Mouse (Mus musculus) hindbrain, embryonic 13.5 days (tissue): ENCODE results near the gene Rhbdl1. TPM values are rescaled to one million over a fixed set of nuclear protein-coding genes. Genes with fewer than 3 reads are reported as not detected.
"Not testable (repeated sequence)": the region's sequence is repeated elsewhere in the genome, so short reads cannot be mapped to it uniquely, and the experiment has no call there.

ENCODE experiments used
- ATAC-seq: fragments of 200-750 bp; cut with Nextera tagmentation; 2 replicates; pipeline ENCODE4 v1.8.0; 2017; ENCODE audit warnings: moderate TSS enrichment; ENCODE audit not compliant: low FRiP score
- H3K27ac ChIP-seq: fragments of 300-500 bp; sonication (generic); 2 replicates; pipeline ENCODE4 v1.5.1; 2015; ENCODE audit warnings: inconsistent platforms, mild to moderate bottlenecking, moderate library complexity
- H3K27me3 ChIP-seq: fragments of 300-500 bp; sonication (generic); 2 replicates; pipeline ENCODE4 v1.6.1; 2015; ENCODE audit warnings: mild to moderate bottlenecking, inconsistent platforms
- H3K36me3 ChIP-seq: fragments of 300-500 bp; sonication (generic); 2 replicates; pipeline ENCODE4 v1.6.1; 2015; ENCODE audit warnings: mild to moderate bottlenecking, inconsistent platforms
- H3K4me1 ChIP-seq: fragments of 300-500 bp; sonication (generic); replicated peaks from 2 replicates; pipeline ENCODE4 v1.6.1; 2015; ENCODE audit warnings: inconsistent platforms
- H3K4me2 ChIP-seq: fragments of 300-500 bp; sonication (generic); 2 replicates; pipeline ENCODE4 v1.6.1; 2015; ENCODE audit warnings: inconsistent platforms, mild to moderate bottlenecking, moderate library complexity
- H3K4me3 ChIP-seq: fragments of 300-500 bp; sonication (generic); 2 replicates; pipeline ENCODE4 v1.5.1; 2015; ENCODE audit warnings: mild to moderate bottlenecking, inconsistent platforms
- H3K9ac ChIP-seq: fragments of 300-500 bp; sonication (generic); 2 replicates; pipeline ENCODE4 v1.6.1; 2015; ENCODE audit warnings: mild to moderate bottlenecking, inconsistent platforms
- H3K9me3 ChIP-seq: fragments of 300-500 bp; sonication (generic); 2 replicates; pipeline ENCODE4 v1.6.1; 2016; ENCODE audit warnings: inconsistent platforms
- WGBS: fragments of 180-500 bp; shearing (Covaris S2); methylation state at CpG from one replicate; pipeline ENCODE4 v1.1.7; 2015; 5-methylcytosine and 5-hydroxymethylcytosine counted together
- polyA plus RNA-seq: library from polyadenylated mRNA; unstranded; fragments of >200 nt; fragmentation: Nextera tagmentation; extraction: Ambion mirVana; gene quantifications from 2 replicates; pipeline ENCODE4 v1.2.1, GENCODE M21; 2015

Rhbdl1 gene
- polyA plus RNA-seq, 1 experiment from 2014 or later: 25.5 TPM

DNA sequence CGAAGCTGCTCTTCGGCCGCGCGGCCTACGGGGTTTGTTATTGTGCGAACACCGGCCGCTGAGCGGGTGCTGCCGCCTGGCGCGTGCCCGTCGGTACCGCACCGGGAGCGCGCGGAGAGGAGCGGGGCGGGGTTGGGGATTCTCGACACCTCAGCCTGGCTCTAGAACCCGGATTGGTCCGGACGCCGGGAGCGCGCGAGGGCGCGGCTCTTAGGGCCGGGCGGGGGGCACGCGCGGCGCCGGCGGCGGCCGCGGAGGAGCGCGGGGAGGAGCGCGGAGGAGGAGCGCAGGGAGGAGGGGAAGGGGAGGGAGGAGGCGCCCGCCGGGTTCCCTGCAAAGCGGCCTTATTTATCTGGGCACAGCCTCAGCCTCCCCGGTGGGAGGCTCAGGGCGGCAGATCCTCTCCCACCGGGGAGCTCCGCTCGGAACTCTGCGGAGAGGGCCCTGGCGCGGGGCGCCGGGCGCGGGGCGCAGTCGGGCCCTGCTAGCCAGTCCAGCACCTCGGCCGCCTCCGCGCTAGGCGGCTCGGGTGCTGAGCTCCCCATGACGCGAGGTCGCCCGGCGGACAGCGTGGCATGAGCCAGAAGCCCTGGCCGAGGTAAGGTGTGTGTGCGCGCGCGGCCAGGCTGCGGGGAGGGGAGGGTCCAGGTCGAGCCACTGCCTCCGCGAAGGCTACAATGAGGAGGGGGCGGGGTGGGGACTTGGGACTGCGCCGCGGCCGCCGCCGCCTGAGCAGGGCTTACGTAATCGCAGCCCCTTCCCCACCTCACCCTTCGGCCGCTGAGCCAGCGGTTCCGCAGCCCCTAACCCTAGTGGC is 28.1 kb downstream of the Rhbdl1 start, which contains the start of gene Fbxl16:
Gene Fbxl16 (plus strand): TSS at position 297 of the 817 bp plus-strand sequence.
- peaks cover 56% of the 10 kb centered on the region for H3K4me1 ChIP-seq
- no peaks in the 10 kb centered on the region for H3K9me3 ChIP-seq
- H3K9ac ChIP-seq: peak within 1 kb of the TSS; percentile 98
- peak; percentile 82 for ATAC-seq
- H3K36me3 ChIP-seq: no peaks in the 10 kb centered on the region
- H3K4me2 ChIP-seq: peak within 1 kb of the TSS; percentile 95
- H3K27me3 ChIP-seq: peaks cover 3% of the 10 kb centered on the region; the same call in 1 of the 2 replicates
- peak within 1 kb of the TSS; percentile 98 for H3K27ac ChIP-seq
- peak within 1 kb of the TSS; percentile 86 for H3K4me3 ChIP-seq
- WGBS: under 1% methylated on average over 85 of the region's 100 CpGs

DNA sequence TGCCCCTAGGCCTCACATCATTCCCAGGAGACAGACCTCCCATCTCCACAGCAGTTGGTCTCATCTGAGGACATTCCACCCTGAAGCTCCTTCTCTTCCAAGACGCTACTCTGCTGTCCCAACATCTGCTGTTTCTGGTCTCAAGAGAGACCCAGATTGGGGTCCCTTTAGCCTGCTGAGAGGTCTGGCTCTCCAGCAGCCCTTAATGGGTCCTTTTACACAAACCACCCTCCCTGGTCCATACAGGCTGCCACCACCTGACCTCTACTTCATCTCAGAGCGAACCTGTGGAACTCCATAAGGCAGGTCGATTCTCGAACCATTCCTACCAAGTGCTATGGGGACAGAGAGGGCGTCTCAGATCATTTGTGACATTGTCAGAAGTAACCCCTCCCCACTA is 29.1 kb downstream of the Rhbdl1 start:
- H3K9me3 ChIP-seq: no peaks in the 10 kb centered on the region
- no peaks in the 10 kb centered on the region for H3K27me3 ChIP-seq
- peak overlapping the region; percentile 95 for H3K4me2 ChIP-seq
- H3K36me3 ChIP-seq: no peaks in the 10 kb centered on the region
- H3K4me1 ChIP-seq: peaks cover 57% of the 10 kb centered on the region
- 0 out of 2 replicates have a peak, but pooled peaks have one; percentile 1 for ATAC-seq
- H3K4me3 ChIP-seq: peak overlapping the region; percentile 86
- peak overlapping the region; percentile 98 for H3K9ac ChIP-seq
- 25% methylated on average over 5 of the region's 5 CpGs for WGBS
- peak overlapping the region; percentile 98 for H3K27ac ChIP-seq

DNA sequence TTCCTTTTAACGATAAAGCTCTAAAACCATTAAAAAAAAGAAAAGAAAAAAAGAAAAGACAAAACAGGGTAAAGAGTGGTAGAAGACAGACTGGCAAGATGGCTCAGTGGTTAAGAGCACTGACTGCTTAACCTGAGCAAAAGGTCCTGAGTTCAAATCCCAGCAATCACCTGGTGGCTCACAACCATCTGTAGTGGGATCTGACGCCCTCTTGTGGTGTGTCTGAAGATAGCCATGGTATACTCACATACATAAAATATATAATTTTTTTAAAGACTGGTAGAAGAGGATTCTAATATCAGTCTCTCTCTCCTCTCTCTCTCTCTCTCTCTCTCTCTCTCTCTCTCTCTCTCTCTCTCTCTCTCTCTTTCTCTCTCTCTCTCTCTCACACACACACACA is 29.6 kb downstream of the Rhbdl1 start:
- 44% methylated on average over 2 of the region's 2 CpGs for WGBS
- H3K27me3 ChIP-seq, H3K27ac ChIP-seq, H3K9me3 ChIP-seq, H3K4me3 ChIP-seq, H3K36me3 ChIP-seq, H3K9ac ChIP-seq, H3K4me2 ChIP-seq, ATAC-seq: not testable (repeated sequence)
- peaks cover 57% of the 10 kb centered on the region for H3K4me1 ChIP-seq

DNA sequence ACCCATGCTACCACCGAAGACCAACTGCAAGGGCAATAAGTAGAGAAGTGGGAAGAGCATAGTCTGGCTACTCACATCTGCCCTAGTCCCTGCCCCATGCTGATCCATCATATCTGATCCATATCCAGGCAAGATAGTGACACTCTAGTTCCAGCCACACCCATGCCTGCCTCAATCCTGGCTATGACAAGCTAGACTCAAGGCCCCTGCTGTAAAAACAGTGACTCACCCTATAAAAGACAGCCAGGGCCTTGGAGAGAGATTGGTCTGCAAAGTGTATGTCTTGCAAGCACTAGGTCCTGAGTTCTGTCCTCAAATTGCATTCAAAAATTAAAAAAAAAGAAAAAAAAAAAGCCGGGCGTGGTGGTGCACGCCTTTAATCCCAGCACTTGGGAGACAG is 30.6 kb downstream of the Rhbdl1 start:
- Histone ChIP-seq H3K27ac (no peak overlapping the region), H3K9me3 (no peaks in the 10 kb centered on the region), H3K4me3 (no peak overlapping the region), H3K4me2 (no peak overlapping the region), H3K36me3 (no peaks in the 10 kb centered on the region), H3K9ac (no peak overlapping the region), H3K4me1 (peaks cover 53% of the 10 kb centered on the region), H3K27me3 (no peaks in the 10 kb centered on the region)
- ATAC-seq: no peak
- WGBS: 91% methylated on average over 4 of the region's 4 CpGs

DNA sequence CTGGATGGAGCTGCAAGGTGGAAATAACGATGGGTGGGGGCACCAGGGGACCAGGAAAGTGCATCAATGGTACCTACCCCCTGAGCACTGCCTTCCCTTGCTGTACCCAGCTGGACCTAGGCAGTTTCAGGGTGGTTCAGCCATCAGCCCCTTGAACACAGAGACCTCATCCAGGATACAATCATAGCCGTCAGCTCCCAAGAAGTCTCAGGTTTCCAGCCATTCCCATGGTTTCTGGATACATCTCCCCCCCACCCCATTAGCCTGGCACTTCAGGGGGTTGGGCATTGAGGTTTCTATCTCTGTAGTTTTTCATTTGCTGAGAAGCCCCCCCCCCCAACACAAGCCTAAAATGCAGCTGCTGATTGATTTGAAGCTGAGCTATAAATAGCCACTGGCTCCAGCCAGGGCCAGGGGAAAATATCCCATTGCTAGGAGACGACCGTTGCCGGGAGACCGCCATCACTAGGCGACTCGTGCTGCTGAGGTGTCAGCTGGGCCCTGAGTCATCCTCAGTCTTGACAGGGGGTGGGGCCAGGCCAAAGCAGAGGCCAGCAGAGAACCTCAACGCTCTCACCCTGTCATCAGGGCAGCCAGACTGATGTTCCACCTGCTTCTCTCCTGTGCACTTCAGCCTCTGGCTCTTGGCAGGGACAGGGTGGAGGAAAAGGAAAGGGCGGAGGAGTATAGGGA is 34.1 kb downstream of the Rhbdl1 start:
- H3K4me1 ChIP-seq: peaks cover 30% of the 10 kb centered on the region
- WGBS: 8% methylated on average over 10 of the region's 10 CpGs
- peak; percentile 88 for ATAC-seq
- H3K9me3 ChIP-seq: no peaks in the 10 kb centered on the region
- peaks cover 4% of the 10 kb centered on the region; the same call in 1 of the 2 replicates for H3K27me3 ChIP-seq
- H3K9ac ChIP-seq: peak overlapping the region; percentile 63
- peak overlapping the region; percentile 37 for H3K4me2 ChIP-seq
- peak overlapping the region; percentile 92 for H3K27ac ChIP-seq
- H3K36me3 ChIP-seq: no peaks in the 10 kb centered on the region
- H3K4me3 ChIP-seq: no peak overlapping the region

DNA sequence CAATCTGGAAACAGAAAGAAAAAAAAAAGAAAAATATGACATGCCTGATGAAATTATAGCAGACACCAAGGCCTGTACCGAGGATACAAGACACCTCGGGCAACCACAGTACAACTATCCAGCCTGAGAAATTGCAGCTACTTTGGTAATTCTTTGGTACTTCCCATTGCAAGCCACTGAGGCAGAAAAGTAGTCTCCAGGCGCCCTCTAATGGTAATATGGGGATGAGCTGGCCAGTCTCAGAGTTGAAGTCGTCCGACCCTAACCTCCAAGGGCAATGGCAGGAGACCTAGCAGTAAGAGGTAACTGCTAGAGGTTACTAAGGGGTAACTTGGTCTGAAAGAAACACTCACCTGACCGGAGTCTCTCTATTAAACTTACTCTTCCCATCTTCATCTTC is 36.1 kb downstream of the Rhbdl1 start:
- Histone ChIP-seq H3K4me3 (no peak overlapping the region), H3K9me3 (no peaks in the 10 kb centered on the region), H3K9ac (no peak overlapping the region), H3K36me3 (no peaks in the 10 kb centered on the region), H3K4me2 (no peak overlapping the region), H3K27me3 (peaks cover 8% of the 10 kb centered on the region), H3K4me1 (peaks cover 41% of the 10 kb centered on the region), H3K27ac (no peak overlapping the region)
- ATAC-seq: no peak
- 9% methylated on average over 6 of the region's 6 CpGs for WGBS

DNA sequence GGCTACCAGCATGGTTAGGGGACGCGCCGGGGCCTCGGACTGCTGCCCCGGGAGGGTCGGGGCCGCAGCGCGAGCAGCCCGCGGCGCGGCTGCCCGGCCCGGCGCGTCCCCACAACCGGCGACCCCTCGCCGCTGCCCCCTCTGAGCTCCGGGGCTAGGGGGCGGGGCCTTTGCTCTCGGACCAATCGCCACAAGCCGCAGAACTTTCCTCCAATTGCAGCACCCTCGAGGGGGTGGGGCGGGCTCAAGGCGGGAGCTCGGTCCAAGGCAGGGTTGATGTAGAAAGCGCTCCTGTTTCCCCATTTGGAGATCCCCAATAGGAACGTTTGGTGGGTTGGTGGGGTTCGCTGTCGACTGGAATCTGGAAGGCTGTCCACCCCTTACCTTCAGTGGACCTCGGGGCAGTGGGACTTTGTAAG is 40.1 kb downstream of the Rhbdl1 start, which contains the start of gene Metrn:
Gene Metrn (minus strand): TSS at position 186 of the 419 bp plus-strand sequence.
- H3K27ac ChIP-seq: peak within 1 kb of the TSS; percentile 76; the same call in 1 of the 2 replicates
- peaks cover 52% of the 10 kb centered on the region for H3K4me1 ChIP-seq
- peak within 1 kb of the TSS; percentile 70 for H3K9ac ChIP-seq
- ATAC-seq: peak; percentile 70
- H3K27me3 ChIP-seq: peaks cover 8% of the 10 kb centered on the region
- no peaks in the 10 kb centered on the region for H3K9me3 ChIP-seq
- H3K4me2 ChIP-seq: peak within 1 kb of the TSS; percentile 88
- WGBS: under 1% methylated on average over 34 of the region's 35 CpGs
- no peaks in the 10 kb centered on the region for H3K36me3 ChIP-seq
- H3K4me3 ChIP-seq: peak within 1 kb of the TSS; percentile 61

DNA sequence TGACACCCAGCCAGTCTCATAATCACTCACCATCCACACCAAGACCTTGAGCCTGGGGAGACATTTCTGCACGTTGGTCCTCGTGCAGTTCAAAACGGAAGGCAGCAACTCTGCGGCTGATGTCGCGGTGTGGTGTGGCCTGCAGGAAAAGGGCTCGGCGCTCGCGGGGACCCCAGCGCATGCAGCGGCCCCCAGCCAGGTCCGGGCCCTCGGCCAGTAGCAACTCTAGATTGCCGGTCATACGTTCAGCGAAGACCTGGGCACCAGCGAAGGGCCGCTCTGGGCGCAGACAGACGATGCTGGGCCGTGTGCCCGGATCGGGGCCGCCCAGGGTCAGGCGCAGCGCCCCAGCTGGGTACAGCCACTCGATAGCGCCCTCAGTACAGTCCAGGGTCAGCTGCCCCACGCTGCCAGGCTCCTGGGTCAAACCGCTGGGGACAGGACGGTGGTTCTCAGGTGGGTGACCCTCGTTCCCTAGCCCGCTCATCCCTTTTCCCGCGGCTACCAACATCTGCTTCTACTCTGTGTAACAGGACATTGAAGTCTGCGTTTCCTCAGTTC is 40.8 kb downstream of the Rhbdl1 start:
- Histone ChIP-seq H3K9me3 (no peaks in the 10 kb centered on the region), H3K27ac (peak overlapping the region; percentile 76; the same call in 1 of the 2 replicates), H3K9ac (peak overlapping the region; percentile 70), H3K27me3 (peaks cover 6% of the 10 kb centered on the region), H3K4me3 (peak overlapping the region; percentile 61), H3K4me1 (peaks cover 57% of the 10 kb centered on the region), H3K4me2 (peak overlapping the region; percentile 88), H3K36me3 (no peaks in the 10 kb centered on the region)
- no peak for ATAC-seq
- WGBS: under 1% methylated on average over 37 of the region's 37 CpGs

DNA sequence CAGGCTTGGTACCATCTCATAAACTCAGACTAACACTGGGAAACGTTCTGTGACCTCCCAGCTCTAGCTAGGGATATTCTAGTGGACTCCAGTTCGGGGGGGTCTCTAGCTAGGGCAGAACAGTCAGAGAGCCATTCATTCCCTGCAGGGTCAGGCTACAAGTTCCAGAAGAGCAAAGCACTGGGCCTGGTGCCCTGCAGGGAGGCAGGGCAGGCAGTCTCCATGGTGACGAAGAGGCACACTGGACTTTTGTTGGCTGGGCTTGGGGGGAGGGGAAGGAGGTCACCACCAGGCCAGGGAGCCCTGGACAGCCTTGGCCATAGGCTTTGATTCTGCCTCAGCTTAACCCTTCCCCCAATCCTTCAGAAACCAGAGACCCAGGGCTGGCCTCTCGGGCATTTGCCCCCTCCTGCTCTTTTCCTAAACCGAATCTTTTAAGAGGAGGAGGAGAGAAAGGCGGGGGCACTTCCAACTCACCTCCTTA is 41.4 kb downstream of the Rhbdl1 start, which contains the start of gene AC134908.4:
Gene AC134908.4 (minus strand): TSS at position 51 of the 484 bp plus-strand sequence.
- Histone ChIP-seq H3K4me1 (peaks cover 60% of the 10 kb centered on the region), H3K4me3 (peak within 1 kb of the TSS; percentile 61), H3K4me2 (peak within 1 kb of the TSS; percentile 88), H3K9ac (peak within 1 kb of the TSS; percentile 70), H3K36me3 (no peaks in the 10 kb centered on the region), H3K27ac (peak within 1 kb of the TSS; percentile 93), H3K27me3 (peaks cover 4% of the 10 kb centered on the region; the same call in 1 of the 2 replicates), H3K9me3 (no peaks in the 10 kb centered on the region)
- 6% methylated on average over 6 of the region's 6 CpGs for WGBS
- ATAC-seq: no peak

DNA sequence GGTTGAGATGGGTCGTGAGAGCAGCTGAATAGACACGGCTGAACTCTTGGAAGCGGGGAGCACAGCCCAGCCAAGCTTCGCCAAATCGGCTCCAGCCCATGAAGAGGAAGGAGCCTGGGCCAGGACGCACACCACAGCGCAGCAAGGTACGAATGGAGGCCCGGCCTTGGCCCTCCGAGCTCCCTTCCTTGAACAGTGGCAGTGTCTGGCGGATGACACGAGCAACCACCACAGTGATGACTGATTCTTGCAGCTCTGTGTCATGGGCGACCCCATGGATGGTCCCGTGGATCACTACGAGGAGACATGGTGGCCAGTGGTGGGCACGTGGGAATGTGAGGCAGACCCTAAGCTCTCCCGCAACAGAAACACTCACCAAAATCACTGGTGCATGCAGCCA is 42.1 kb downstream of the Rhbdl1 start:
- peak overlapping the region; percentile 70 for H3K9ac ChIP-seq
- peak overlapping the region; percentile 93 for H3K27ac ChIP-seq
- H3K36me3 ChIP-seq: no peaks in the 10 kb centered on the region
- H3K4me3 ChIP-seq: peak overlapping the region; percentile 61
- ATAC-seq: no peak
- H3K4me1 ChIP-seq: peaks cover 64% of the 10 kb centered on the region
- peaks cover 4% of the 10 kb centered on the region; the same call in 1 of the 2 replicates for H3K27me3 ChIP-seq
- 45% methylated on average over 17 of the region's 17 CpGs for WGBS
- no peaks in the 10 kb centered on the region for H3K9me3 ChIP-seq
- peak overlapping the region; percentile 88 for H3K4me2 ChIP-seq

DNA sequence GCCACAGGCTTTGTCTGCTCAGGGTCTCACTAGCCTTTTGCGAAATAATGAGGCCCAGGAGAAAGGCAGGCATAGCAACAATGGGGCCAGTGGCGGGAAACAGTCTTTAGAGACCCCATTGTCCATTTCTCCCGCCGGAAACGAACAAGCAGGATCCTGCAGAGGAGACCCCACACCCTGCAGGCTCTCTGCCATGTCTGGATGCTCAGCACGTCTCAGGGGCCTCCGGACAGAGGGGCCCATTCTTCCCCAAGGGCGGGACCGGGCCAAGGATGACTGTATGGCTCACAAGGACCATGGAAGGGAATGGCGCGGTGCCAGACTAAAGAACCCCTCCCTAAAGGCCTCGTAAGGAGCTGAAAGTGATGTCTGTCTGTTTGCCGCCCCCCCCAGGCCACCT is 42.9 kb downstream of the Rhbdl1 start:
- WGBS: 10% methylated on average over 13 of the region's 13 CpGs
- Histone ChIP-seq H3K9me3 (no peaks in the 10 kb centered on the region), H3K27ac (peak overlapping the region; percentile 93), H3K27me3 (peaks cover 4% of the 10 kb centered on the region; the same call in 1 of the 2 replicates), H3K4me3 (peak overlapping the region; percentile 61; the same call in 1 of the 2 replicates), H3K4me1 (peaks cover 64% of the 10 kb centered on the region), H3K4me2 (peak overlapping the region; percentile 88), H3K36me3 (peaks cover 7% of the 10 kb centered on the region), H3K9ac (peak overlapping the region; percentile 70; the same call in 1 of the 2 replicates)
- ATAC-seq: no peak
